Mouse (Mus musculus) C2C12 (cell line): ENCODE results near the gene Olfr1086. TPM values are rescaled to one million over a fixed set of nuclear protein-coding genes. Genes with fewer than 3 reads are reported as not detected.
"Not testable (repeated sequence)": the region's sequence is repeated elsewhere in the genome, so short reads cannot be mapped to it uniquely, and the experiment has no call there.

Source experiments
- H3K27me3 ChIP-seq: one replicate; pipeline ENCODE4 v1.6.1; 2011; ENCODE audit not compliant: control insufficient read depth, insufficient read depth, insufficient read length
- H3K36me3 ChIP-seq: one replicate; pipeline ENCODE4 v1.6.1; 2011; ENCODE audit not compliant: control insufficient read depth, insufficient read depth
- H3K4me3 ChIP-seq: one replicate; pipeline ENCODE4 v1.5.1; 2011; ENCODE audit warnings: mild to moderate bottlenecking, control low read depth; ENCODE audit not compliant: poor library complexity, insufficient read depth, severe bottlenecking
- H3K79me2 ChIP-seq: one replicate; pipeline ENCODE4 v1.6.1; 2011; ENCODE audit not compliant: control insufficient read depth, insufficient read depth
- H3K79me3 ChIP-seq: one replicate; pipeline ENCODE4 v1.6.1; 2011; ENCODE audit warnings: low read depth, control low read depth
- H3ac ChIP-seq: one replicate; pipeline ENCODE3; 2011; ENCODE audit warnings: low read depth; ENCODE audit not compliant: control insufficient read depth, insufficient read length
- CEBPB ChIP-seq: IDR thresholded peaks from one replicate; pipeline ENCODE4 v1.6.1; 2011; ENCODE audit warnings: low read depth, mild to moderate bottlenecking, control low read depth, moderate library complexity
- CTCF ChIP-seq: IDR thresholded peaks from one replicate; pipeline ENCODE4 v1.5.1; 2011; ENCODE audit not compliant: control insufficient read depth, insufficient read depth, insufficient read length
- MAX ChIP-seq: IDR thresholded peaks from one replicate; pipeline ENCODE4 v1.6.1; 2011; ENCODE audit warnings: mild to moderate bottlenecking, control low read depth
- MYOG ChIP-seq: IDR thresholded peaks from one replicate; pipeline ENCODE4 v1.6.1; 2011; ENCODE audit not compliant: control insufficient read depth, insufficient read length; ENCODE audit errors: extremely low read depth
- long read RNA-seq, 2 experiments: library from polyadenylated mRNA; unstranded; transcript quantifications; one replicate each; pipeline ENCODE4 v2.0.0; 2019 to 2020
- polyA plus RNA-seq: library from polyadenylated mRNA; unstranded; fragments of >200 nt; fragmentation: generic; extraction: Trizol; gene quantifications from one replicate; pipeline ENCODE4 v1.2.1, GENCODE M21; 2012; ENCODE audit warnings: missing spikeins

The Olfr1086 gene
- not detected for polyA plus RNA-seq
- long read RNA-seq, experiment 1: 0 reads
- long read RNA-seq, experiment 2: 0 reads

GRCm38 (mm10) chr2:86679992-86680391, at the start of gene Olfr1086:
Gene Olfr1086 (minus strand): TSS chr2:86680092.
- no peaks in the 10 kb centered on the region for H3K79me2 ChIP-seq
- H3ac ChIP-seq: no peak within 1 kb of the TSS

GRCm38 (mm10) chr2:86698295-86698694, 18.4 kb upstream of the Olfr1086 start, which contains the start of gene Olfr1087:
Gene Olfr1087 (minus strand): TSS chr2:86698395.
- TF ChIP-seq CTCF: no peak
- no peak for TF ChIP-seq CEBPB
- no peaks in the 10 kb centered on the region for H3K36me3 ChIP-seq
- no peaks in the 10 kb centered on the region for H3K79me3 ChIP-seq
- H3K27me3 ChIP-seq: no peaks in the 10 kb centered on the region
- H3K4me3 ChIP-seq: no peak within 1 kb of the TSS
- no peak within 1 kb of the TSS for H3ac ChIP-seq
- no peaks in the 10 kb centered on the region for H3K79me2 ChIP-seq

More at GRCm38 (mm10) chr2:86679992-86680391, at the start of gene Olfr1086:
- H3K79me3 ChIP-seq: no peaks in the 10 kb centered on the region
- no peak for TF ChIP-seq CEBPB
- no peak for TF ChIP-seq MAX
- no peak for TF ChIP-seq MYOG
- H3K36me3 ChIP-seq: no peaks in the 10 kb centered on the region
- no peaks in the 10 kb centered on the region for H3K27me3 ChIP-seq
- no peak within 1 kb of the TSS for H3K4me3 ChIP-seq

GRCm38 (mm10) chr2:86661919-86662318, 18.0 kb downstream of the Olfr1086 start, which contains the start of gene Olfr1085:
Gene Olfr1085 (minus strand): TSS chr2:86662019.
- Histone ChIP-seq H3K79me2 (no peaks in the 10 kb centered on the region), H3K27me3 (no peaks in the 10 kb centered on the region), H3K79me3 (no peaks in the 10 kb centered on the region), H3K36me3 (no peaks in the 10 kb centered on the region), H3ac (no peak within 1 kb of the TSS), H3K4me3 (no peak within 1 kb of the TSS)
- no peak for TF ChIP-seq CTCF
- no peak for TF ChIP-seq CEBPB

GRCm38 (mm10) chr2:86639625-86640024, 40.3 kb downstream of the Olfr1086 start, which contains the start of gene Olfr1084:
Gene Olfr1084 (minus strand): TSS chr2:86639725.
- H3K36me3 ChIP-seq, H3ac ChIP-seq, H3K79me2 ChIP-seq, H3K4me3 ChIP-seq, H3K27me3 ChIP-seq, H3K79me3 ChIP-seq: not testable (repeated sequence)

Other genes with a start within 250 kb of the Olfr1086 start
- gene Olfr1065, start 229.5 kb downstream of the Olfr1086 start, polyA plus RNA-seq: not detected
- gene Olfr1066, start 223.8 kb downstream of the Olfr1086 start, polyA plus RNA-seq: not detected
- not detected for gene Olfr228, start 192.7 kb downstream of the Olfr1086 start, polyA plus RNA-seq
- gene Olfr1076, start 171.6 kb downstream of the Olfr1086 start, polyA plus RNA-seq: not detected
- gene Olfr1079, start 137.6 kb downstream of the Olfr1086 start, polyA plus RNA-seq: not detected
- gene Olfr1080, start 121.9 kb downstream of the Olfr1086 start, polyA plus RNA-seq: not detected
- gene Olfr1082, start 81.1 kb downstream of the Olfr1086 start, polyA plus RNA-seq: not detected
- gene Olfr1084, start 40.4 kb downstream of the Olfr1086 start, polyA plus RNA-seq: not detected
- not detected for gene Olfr1085, start 18.1 kb downstream of the Olfr1086 start, polyA plus RNA-seq
- not detected for gene Olfr1087, start 18.3 kb upstream of the Olfr1086 start, polyA plus RNA-seq
- gene Olfr1089, start 53.6 kb upstream of the Olfr1086 start, polyA plus RNA-seq: not detected
- gene Olfr1090, start 78.9 kb upstream of the Olfr1086 start, polyA plus RNA-seq: not detected
- gene Olfr1093, start 102.4 kb upstream of the Olfr1086 start, polyA plus RNA-seq: not detected
- gene Olfr141, start 129.9 kb upstream of the Olfr1086 start, polyA plus RNA-seq: not detected
- not detected for gene Olfr1094, start 144.6 kb upstream of the Olfr1086 start, polyA plus RNA-seq
- not detected for gene Olfr1095, start 171.6 kb upstream of the Olfr1086 start, polyA plus RNA-seq
- not detected for gene Gm13723, start 194.7 kb upstream of the Olfr1086 start, polyA plus RNA-seq
- gene Olfr1097, start 212.1 kb upstream of the Olfr1086 start, polyA plus RNA-seq: not detected
- gene Olfr1098, start 244.5 kb upstream of the Olfr1086 start, polyA plus RNA-seq: not detected